Mouse (Mus musculus) lung, postnatal 10 days (tissue): ENCODE measurements around the gene Gsto2.

ENCODE experiments used
- DNase-seq: peaks from one replicate; pipeline ENCODE4 v3.0.0; 2021

Gsto2 gene

DNA sequence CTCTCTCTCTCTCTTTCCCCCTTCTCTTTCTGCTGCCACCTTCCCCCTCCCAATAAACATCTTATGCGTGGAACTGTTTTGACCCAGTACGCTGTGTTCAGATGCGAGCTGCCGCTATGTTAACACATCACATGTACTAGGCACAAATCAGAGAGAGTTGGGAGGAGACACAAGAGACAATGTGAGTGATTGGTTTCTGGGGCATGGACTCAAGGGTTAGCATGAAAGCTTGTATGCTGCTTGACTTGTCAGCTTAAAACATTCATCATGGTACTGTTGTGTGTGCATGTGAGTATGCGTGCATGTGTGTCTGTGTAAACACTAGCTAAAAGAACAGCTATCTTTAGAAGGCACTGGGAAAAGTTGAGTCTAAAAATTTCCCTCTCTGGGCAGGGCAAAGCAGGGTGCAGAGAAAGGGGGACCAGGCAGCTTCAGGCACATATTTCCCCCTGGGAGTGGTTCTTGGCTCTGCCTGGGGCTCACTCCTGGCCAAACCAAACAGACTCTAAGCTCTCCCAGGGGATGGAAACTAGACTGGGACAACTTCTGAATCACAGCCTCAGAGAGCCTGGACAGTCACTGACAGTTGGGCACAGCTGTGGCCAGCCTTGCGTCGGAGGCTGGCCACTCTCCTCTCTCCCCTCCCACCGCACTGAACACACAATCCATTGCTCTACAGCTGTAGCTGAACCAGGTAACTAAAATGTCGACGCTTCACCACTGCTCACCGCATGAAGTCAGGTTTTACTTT is 26.4 kb downstream of the Gsto2 start:
- peak; percentile 70 for DNase-seq

DNA sequence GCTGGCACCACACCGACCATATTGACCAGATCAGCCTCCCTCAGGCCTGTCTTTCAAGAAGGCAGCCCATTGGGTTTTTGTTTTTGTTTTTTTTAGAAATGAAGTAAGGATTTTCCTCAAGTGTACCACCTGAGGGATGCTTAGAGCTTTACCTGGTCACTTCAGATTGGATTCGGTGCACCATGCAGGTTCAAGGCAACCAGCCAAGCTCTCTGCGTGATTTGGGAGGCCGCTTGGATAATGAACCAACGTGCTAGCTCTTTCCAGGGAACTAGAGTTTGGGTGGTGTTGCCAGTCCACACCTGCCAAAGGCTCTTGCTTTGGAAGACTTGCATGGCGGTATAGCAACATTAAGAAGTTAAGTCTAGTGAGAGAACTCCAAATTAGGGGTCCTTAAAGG is 27.8 kb downstream of the Gsto2 start:
- no peak for DNase-seq

DNA sequence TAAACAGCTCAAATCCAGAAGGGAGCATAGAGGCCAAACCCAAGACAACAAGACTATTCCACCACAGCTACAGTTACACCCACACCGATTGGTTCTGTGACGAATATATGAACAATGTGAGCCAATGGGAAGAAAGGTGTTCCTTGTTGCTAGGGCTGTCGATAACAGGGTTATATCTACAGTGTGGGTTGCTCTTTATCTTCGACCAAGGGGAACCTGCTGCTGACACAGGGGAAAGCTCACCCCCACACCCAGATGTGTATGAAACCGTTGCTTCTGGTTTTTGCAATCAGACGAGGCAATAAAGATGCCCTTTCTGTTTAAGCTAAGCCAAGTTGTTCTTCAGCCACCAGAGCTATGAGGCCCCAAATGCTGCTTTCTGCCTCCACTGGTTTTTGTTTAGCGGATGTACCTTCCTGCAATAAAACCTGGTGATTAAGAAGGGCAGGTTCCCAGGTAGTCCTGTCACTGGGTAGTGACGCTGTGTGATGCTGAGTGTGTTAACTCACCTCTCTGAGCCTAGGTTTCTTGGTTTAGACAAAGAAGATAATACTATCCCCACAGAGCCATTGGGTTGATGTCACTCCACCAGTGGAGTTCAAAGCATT is 33.2 kb downstream of the Gsto2 start:
- DNase-seq = no peak

DNA sequence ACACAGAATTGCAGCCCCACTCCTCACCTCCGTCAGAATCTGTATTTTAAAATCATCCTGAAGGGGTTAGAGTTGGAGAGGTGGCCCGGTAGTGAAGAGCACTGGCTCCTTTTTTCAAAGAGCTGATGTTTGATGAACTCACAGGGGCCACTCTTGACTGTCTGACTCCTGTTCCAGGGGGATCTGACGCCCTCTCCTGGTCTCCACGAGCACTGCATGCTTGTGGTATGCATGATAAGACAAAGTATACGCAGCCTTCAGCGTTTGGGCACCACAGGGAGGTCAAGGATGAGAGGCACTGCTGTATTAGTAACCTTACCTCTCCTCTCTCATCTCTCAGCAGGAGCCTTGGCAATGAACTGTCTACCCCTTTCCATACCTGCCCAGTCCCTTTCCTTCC is 34.7 kb downstream of the Gsto2 start:
- DNase-seq = no peak

GRCm38 (mm10) chr19:47900558-47900957 is 35.2 kb downstream of the Gsto2 start:
- DNase-seq = no peak

- DNase-seq = peak; percentile 62
Observed at GRCm38 (mm10) chr19:47902316-47903201, 37.2 kb downstream of the Gsto2 start.

- DNase-seq = no peak
Observed at GRCm38 (mm10) chr19:47903679-47904078, 38.3 kb downstream of the Gsto2 start.

DNA sequence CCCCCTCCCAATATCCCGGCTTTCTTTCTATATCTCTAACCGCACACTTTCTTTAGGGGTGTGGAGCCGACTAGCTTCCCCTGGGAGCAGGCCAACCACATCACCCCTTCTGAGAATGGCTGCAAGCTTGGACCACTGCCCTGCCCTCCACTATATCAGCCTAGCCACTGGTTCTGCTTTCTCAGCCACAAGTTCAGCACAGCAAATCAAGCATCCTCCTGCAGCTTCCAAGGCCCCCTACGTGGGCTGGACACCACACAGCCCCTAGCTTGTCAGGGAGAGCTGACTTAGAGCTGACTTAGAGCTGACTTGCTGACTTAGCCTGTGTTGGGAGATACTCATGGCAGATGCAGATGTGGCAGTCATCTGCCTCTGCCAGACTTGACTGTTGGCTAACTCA is 39.7 kb downstream of the Gsto2 start:
- DNase-seq = no peak

GRCm38 (mm10) chr19:47905603-47906002 is 40.3 kb downstream of the Gsto2 start:
- DNase-seq = no peak

GRCm38 (mm10) chr19:47907596-47907995 is 42.3 kb downstream of the Gsto2 start:
- DNase-seq = no peak

GRCm38 (mm10) chr19:47908961-47909371 is 43.6 kb downstream of the Gsto2 start:
- no peak for DNase-seq

DNA sequence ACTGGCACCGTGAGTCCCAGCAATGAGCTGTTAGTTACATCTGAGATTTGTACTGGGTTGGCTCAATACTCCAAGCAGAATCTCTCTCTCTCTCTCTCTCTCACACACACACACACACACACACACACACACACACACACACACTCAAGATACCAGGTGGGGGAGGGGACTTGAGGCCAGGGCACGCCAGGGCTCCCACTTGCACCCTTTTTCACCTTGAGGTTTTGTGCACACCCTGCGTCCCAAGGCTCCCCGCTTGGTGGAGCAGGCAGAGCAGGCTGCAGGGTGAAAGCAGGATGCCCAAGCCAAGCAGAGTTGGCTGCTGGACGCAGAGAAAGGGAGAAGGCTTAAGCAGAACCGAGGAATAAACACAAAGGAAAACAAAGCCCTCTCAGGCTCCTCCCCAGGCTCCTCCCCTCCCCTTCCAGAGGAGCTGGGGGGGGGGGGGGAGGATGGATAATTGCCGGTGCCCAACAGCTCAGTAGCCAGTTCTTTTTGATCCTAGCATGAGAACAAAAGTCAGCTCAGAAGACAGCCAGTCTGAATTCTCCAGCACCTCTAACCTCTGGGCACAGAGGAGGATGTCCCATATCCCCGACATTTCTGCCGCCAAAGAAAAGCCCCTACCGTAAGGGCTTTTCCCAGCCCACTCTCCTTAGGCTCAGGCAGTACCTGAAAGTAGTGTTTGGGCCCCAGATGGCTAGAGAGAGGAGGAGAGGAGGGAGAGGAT is 44.2 kb downstream of the Gsto2 start:
- DNase-seq = peak; percentile 76

GRCm38 (mm10) chr19:47910117-47910618 is 44.8 kb downstream of the Gsto2 start:
- no peak for DNase-seq

DNA sequence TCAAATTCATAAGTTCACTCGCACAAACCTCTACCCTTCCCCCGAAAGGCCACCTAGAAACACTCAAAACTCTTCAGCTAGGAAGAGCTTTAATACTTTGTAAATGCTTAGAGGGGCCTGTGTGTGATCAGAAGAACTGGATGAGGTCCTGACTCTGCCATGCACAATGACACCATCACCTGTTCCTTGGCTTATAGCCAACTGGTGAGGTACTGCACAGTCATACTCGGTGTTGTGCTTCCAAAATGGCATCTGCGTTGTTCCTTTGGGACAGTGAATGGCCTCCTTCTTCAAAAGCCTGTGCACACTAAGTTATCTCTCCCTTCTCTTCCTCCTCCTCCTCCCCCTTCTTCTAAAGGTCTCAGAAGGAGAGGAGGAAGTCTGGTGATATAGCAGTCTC is 45.4 kb downstream of the Gsto2 start:
- no peak for DNase-seq

DNA sequence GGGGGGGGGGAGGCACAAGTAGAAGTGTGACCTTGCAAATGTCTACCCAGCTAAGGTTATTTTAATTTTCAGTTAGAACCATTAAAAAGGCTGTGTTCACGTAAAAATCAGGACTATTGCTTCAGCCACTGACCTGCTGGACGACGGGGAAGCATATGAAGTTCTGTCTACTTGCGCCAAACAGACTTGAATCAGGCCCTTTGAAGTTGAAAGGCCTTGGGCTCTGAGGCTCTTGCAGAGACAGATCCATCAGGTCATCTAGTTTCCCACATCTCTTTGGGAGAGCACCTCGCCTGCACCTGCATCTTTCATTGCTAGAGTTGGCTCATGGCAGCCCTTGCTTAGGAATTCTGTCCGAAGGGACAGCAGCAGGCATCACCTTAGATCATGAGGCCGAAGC is 48.0 kb downstream of the Gsto2 start:
- DNase-seq = no peak

- no peak for DNase-seq
Observed at GRCm38 (mm10) chr19:47914191-47914590, 48.9 kb downstream of the Gsto2 start.

- DNase-seq = no peak
Observed at GRCm38 (mm10) chr19:47915251-47915650, 49.9 kb downstream of the Gsto2 start.

DNA sequence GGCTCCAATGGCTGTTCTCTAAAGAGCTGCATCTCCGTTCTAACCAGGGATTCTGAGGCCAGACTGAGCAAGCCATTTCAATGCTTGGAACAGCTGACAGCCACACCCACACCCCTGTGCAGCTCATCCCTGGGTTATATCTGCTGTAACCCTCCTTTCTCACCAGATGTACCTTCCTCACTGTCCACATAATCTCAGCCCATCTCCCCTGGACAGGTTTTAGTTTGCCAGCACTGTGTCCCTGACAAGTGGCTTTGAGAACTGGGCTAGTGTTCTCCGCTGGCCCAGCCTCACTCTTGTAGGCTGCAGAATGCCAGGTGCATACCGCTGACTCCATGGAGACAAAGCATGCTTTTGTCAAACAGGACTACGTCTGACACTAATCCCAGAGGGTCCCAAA is 52.1 kb downstream of the Gsto2 start:
- DNase-seq = no peak

GRCm38 (mm10) chr19:47918016-47918415 is 52.7 kb downstream of the Gsto2 start:
- no peak for DNase-seq

GRCm38 (mm10) chr19:47918455-47919101 is 53.2 kb downstream of the Gsto2 start:
- no peak for DNase-seq

- peak; percentile 92 for DNase-seq
Observed at GRCm38 (mm10) chr19:47919126-47919965, 54.0 kb downstream of the Gsto2 start, which contains the start of the genes Cfap43 and Itprip. Gene Cfap43, minus strand, starts transcription at chr19:47919287. Gene Itprip, minus strand, starts transcription at chr19:47919299.
